Mouse (Mus musculus): ENCODE data around the gene Phactr2. TPM values are rescaled to one million over a fixed set of nuclear protein-coding genes. Genes with fewer than 3 reads are reported as not detected.

The Phactr2 gene
- polyA plus RNA-seq, 1 experiment from 2014 or later: 7.2 TPM

Other genes with a start within 250 kb of the Phactr2 start
- gene Fuca2, start 25.1 kb upstream of the Phactr2 start, polyA plus RNA-seq (2014; fragmentation: Nextera tagmentation; extraction: Ambion mirVana): 25.6 and 34.9 TPM in 2 replicates
- gene Adat2, start 78.5 kb upstream of the Phactr2 start, polyA plus RNA-seq (2014; fragmentation: Nextera tagmentation; extraction: Ambion mirVana): 2.4 and 3.8 TPM in 2 replicates
- gene Pex3, start 78.7 kb upstream of the Phactr2 start, polyA plus RNA-seq (2014; fragmentation: Nextera tagmentation; extraction: Ambion mirVana): 38.4 TPM in 2 replicates

Data from forebrain, embryonic 14.5 days (tissue).